Mouse (Mus musculus): Measurements from ENCODE around the gene Lsm10. TPM values are rescaled to one million over a fixed set of nuclear protein-coding genes. Genes with fewer than 3 reads are reported as not detected.

Lsm10 gene
- polyA plus RNA-seq, 1 experiment from 2014 or later = 41.8 TPM

- Histone ChIP-seq H3K9ac (ENCODE audit: low read length) (no peak overlapping the region), H3K27ac (replicated peaks) (no peak overlapping the region), H3K36me3 (ENCODE audit: control insufficient read depth, insufficient read depth, low read length) (peaks cover 15% of the 10 kb centered on the region), H3K9me3 (ENCODE audit: control insufficient read depth, low read length) (no peaks in the 10 kb centered on the region), H3K4me2 (replicated peaks; ENCODE audit: low read depth) (no peak overlapping the region), H3K4me3 (ENCODE audit: low read depth, low read length) (no peak overlapping the region), H3K4me1 (replicated peaks; ENCODE audit: control insufficient read depth, insufficient read depth) (no peaks in the 10 kb centered on the region), H3K27me3 (ENCODE audit: control insufficient read depth, insufficient read depth, low read length) (no peaks in the 10 kb centered on the region)
- DNase-seq (ENCODE audit: low spot score) = no peak
- no peak for TF ChIP-seq CTCF (IDR thresholded peaks at IDR 0.05; ENCODE audit: low read depth)
- TF ChIP-seq EP300 (optimal IDR thresholded peaks at IDR 0.05) = no peak
- no peak for ATAC-seq (ENCODE audit: low FRiP score, low TSS enrichment)
- 75% methylated on average over 10 of the region's 10 CpGs for WGBS
These were observed 27.1 kb downstream of the Lsm10 start for GRCm38 (mm10) chr4:126123309-126124040.

- 32% methylated on average over 11 of the region's 11 CpGs for WGBS
- DNase-seq (ENCODE audit: low spot score) = no peak
- H3K9me3 ChIP-seq (ENCODE audit: control insufficient read depth, low read length) = no peaks in the 10 kb centered on the region
- H3K27me3 ChIP-seq (ENCODE audit: control insufficient read depth, insufficient read depth, low read length) = no peaks in the 10 kb centered on the region
- ATAC-seq (ENCODE audit: low FRiP score, low TSS enrichment) = no peak
- H3K4me1 ChIP-seq (replicated peaks; ENCODE audit: control insufficient read depth, insufficient read depth) = no peaks in the 10 kb centered on the region
- H3K27ac ChIP-seq (replicated peaks) = peak overlapping the region; percentile 45
- peaks cover 28% of the 10 kb centered on the region for H3K36me3 ChIP-seq (ENCODE audit: control insufficient read depth, insufficient read depth, low read length)
- no peak overlapping the region for H3K4me3 ChIP-seq (ENCODE audit: low read depth, low read length)
- no peak overlapping the region for H3K9ac ChIP-seq (ENCODE audit: low read length)
- no peak overlapping the region for H3K4me2 ChIP-seq (replicated peaks; ENCODE audit: low read depth)
- TF ChIP-seq CTCF (IDR thresholded peaks at IDR 0.05; ENCODE audit: low read depth) = no peak
- no peak for TF ChIP-seq EP300 (optimal IDR thresholded peaks at IDR 0.05)
These were observed 34.1 kb downstream of the Lsm10 start for GRCm38 (mm10) chr4:126130502-126130901.

GRCm38 (mm10) chr4:126131290-126132121 is 35.1 kb downstream of the Lsm10 start:
- ATAC-seq (ENCODE audit: low FRiP score, low TSS enrichment) (peak; percentile 68), DNase-seq (ENCODE audit: low spot score) (no peak)
- Histone ChIP-seq H3K4me3 (ENCODE audit: low read depth, low read length) (no peak overlapping the region), H3K4me1 (replicated peaks; ENCODE audit: control insufficient read depth, insufficient read depth) (no peaks in the 10 kb centered on the region), H3K4me2 (replicated peaks; ENCODE audit: low read depth) (no peak overlapping the region), H3K27me3 (ENCODE audit: control insufficient read depth, insufficient read depth, low read length) (no peaks in the 10 kb centered on the region), H3K27ac (replicated peaks) (peak overlapping the region; percentile 74), H3K36me3 (ENCODE audit: control insufficient read depth, insufficient read depth, low read length) (peaks cover 27% of the 10 kb centered on the region), H3K9ac (ENCODE audit: low read length) (no peak overlapping the region), H3K9me3 (ENCODE audit: control insufficient read depth, low read length) (no peaks in the 10 kb centered on the region)
- WGBS = 47% methylated on average over 10 of the region's 10 CpGs
- peak; percentile 30 for TF ChIP-seq EP300 (optimal IDR thresholded peaks at IDR 0.05)
- TF ChIP-seq CTCF (IDR thresholded peaks at IDR 0.05; ENCODE audit: low read depth) = no peak

- Histone ChIP-seq H3K9me3 (ENCODE audit: control insufficient read depth, low read length) (no peaks in the 10 kb centered on the region), H3K27me3 (ENCODE audit: control insufficient read depth, insufficient read depth, low read length) (no peaks in the 10 kb centered on the region), H3K4me2 (replicated peaks; ENCODE audit: low read depth) (no peak overlapping the region), H3K4me1 (replicated peaks; ENCODE audit: control insufficient read depth, insufficient read depth) (no peaks in the 10 kb centered on the region), H3K4me3 (ENCODE audit: low read depth, low read length) (no peak overlapping the region), H3K36me3 (ENCODE audit: control insufficient read depth, insufficient read depth, low read length) (peaks cover 23% of the 10 kb centered on the region), H3K27ac (replicated peaks) (peak overlapping the region; percentile 74), H3K9ac (ENCODE audit: low read length) (no peak overlapping the region)
- 57% methylated on average over 6 of the region's 6 CpGs for WGBS
- TF ChIP-seq CTCF (IDR thresholded peaks at IDR 0.05; ENCODE audit: low read depth) (no peak), EP300 (optimal IDR thresholded peaks at IDR 0.05) (no peak)
- ATAC-seq (ENCODE audit: low FRiP score, low TSS enrichment) (no peak), DNase-seq (ENCODE audit: low spot score) (no peak)
These were observed 36.3 kb downstream of the Lsm10 start for GRCm38 (mm10) chr4:126132636-126133264.

GRCm38 (mm10) chr4:126134236-126134635 is 37.8 kb downstream of the Lsm10 start:
- H3K4me2 ChIP-seq (replicated peaks; ENCODE audit: low read depth) = no peak overlapping the region
- H3K9me3 ChIP-seq (ENCODE audit: control insufficient read depth, low read length) = no peaks in the 10 kb centered on the region
- DNase-seq (ENCODE audit: low spot score) = no peak
- H3K27me3 ChIP-seq (ENCODE audit: control insufficient read depth, insufficient read depth, low read length) = no peaks in the 10 kb centered on the region
- no peak overlapping the region for H3K9ac ChIP-seq (ENCODE audit: low read length)
- H3K4me1 ChIP-seq (replicated peaks; ENCODE audit: control insufficient read depth, insufficient read depth) = no peaks in the 10 kb centered on the region
- peaks cover 23% of the 10 kb centered on the region for H3K36me3 ChIP-seq (ENCODE audit: control insufficient read depth, insufficient read depth, low read length)
- no peak for TF ChIP-seq CTCF (IDR thresholded peaks at IDR 0.05; ENCODE audit: low read depth)
- no peak for TF ChIP-seq EP300 (optimal IDR thresholded peaks at IDR 0.05)
- H3K4me3 ChIP-seq (ENCODE audit: low read depth, low read length) = no peak overlapping the region
- ATAC-seq (ENCODE audit: low FRiP score, low TSS enrichment) = no peak
- WGBS = 92% methylated on average over 4 of the region's 4 CpGs
- H3K27ac ChIP-seq (replicated peaks) = no peak overlapping the region

All from stomach, postnatal 0 days (tissue).